ENCODE assay signal across 14 mouse cellular contexts in the genomic region with DNA sequence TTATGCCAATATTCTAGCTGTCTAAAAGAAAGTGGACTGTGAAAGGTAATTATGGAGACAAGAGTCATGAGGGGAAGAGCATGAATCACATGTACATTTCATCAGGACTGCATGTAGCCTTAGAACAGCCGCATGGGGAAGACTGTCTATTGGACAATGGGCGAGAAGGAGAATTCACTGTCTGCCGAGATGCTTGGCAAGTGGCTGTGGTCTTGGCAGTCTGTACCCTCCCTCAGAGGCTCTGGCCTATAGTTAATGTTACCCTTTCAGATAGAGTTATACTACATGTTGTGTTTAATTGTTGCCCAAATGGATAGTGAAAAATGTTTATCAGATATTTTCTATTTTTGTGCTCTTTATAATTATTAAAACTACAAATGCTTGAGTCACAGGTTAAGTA.
"Had no signal": no experiment of that assay in that cellular context is flagged by ENCODE, and none has a peak within 500 bp of the region (broad histone marks: within the 10 kb centered on the region; RNA-seq: fewer than 3 reads in every experiment).

No protein-coding gene starts in this region.

- H3K27ac ChIP-seq: kidney, embryonic 15.5 days; limb, embryonic 13.5 days; liver, embryonic 14.5 days; midbrain, embryonic 15.5 days; neural tube, embryonic 13.5 days; stomach, embryonic 15.5 days had no signal

- H3K9me3 ChIP-seq: kidney, embryonic 15.5 days; limb, embryonic 13.5 days; midbrain, embryonic 15.5 days; neural tube, embryonic 13.5 days; stomach, embryonic 15.5 days had no signal

- ATAC-seq: midbrain, embryonic 15.5 days had no signal

- DNase-seq: kidney, postnatal 14 days; left cerebral cortex, postnatal 4 days; lung, adult 18-20 months; retina, postnatal 1 day; right cerebral cortex, postnatal 4 days; spleen, adult 18-20 months; thymus, adult 2 months; thymus, postnatal 25 days had no signal

- H3K27me3 ChIP-seq: kidney, embryonic 15.5 days; limb, embryonic 13.5 days; midbrain, embryonic 15.5 days; neural tube, embryonic 13.5 days; stomach, embryonic 15.5 days had no signal

- H3K4me3 ChIP-seq: kidney, embryonic 15.5 days; limb, embryonic 13.5 days; midbrain, embryonic 15.5 days; neural tube, embryonic 13.5 days; stomach, embryonic 15.5 days had no signal

- H3K36me3 ChIP-seq: kidney, embryonic 15.5 days; midbrain, embryonic 15.5 days; neural tube, embryonic 13.5 days; stomach, embryonic 15.5 days had no signal

- H3K4me1 ChIP-seq: kidney, embryonic 15.5 days; limb, embryonic 13.5 days; midbrain, embryonic 15.5 days; neural tube, embryonic 13.5 days; stomach, embryonic 15.5 days had no signal

- H3K9ac ChIP-seq: kidney, embryonic 15.5 days; limb, embryonic 13.5 days; liver, embryonic 14.5 days; midbrain, embryonic 15.5 days; neural tube, embryonic 13.5 days; stomach, embryonic 15.5 days had no signal

- H3K4me2 ChIP-seq: kidney, embryonic 15.5 days; limb, embryonic 13.5 days; midbrain, embryonic 15.5 days; neural tube, embryonic 13.5 days; stomach, embryonic 15.5 days had no signal
